Mouse (Mus musculus) stomach, embryonic 15.5 days (tissue): ENCODE measurements at regions not wholly inside any gene's neighbourhood (a gene's known extent, or its start where the extent isn't known, plus 50 kb on each side); places are given as distances from the start of the nearest gene placed in this dataset.

Experiments used
- ATAC-seq: fragments of 200-750 bp; cut with Nextera tagmentation; 2 replicates; pipeline ENCODE4 v1.8.0; 2017; ENCODE audit warnings: low read depth, moderate number of reproducible peaks, moderate TSS enrichment; ENCODE audit not compliant: insufficient read depth, low FRiP score
- H3K27ac ChIP-seq: fragments of 300-500 bp; sonication (generic); 2 replicates; pipeline ENCODE4 v1.5.1; 2015; ENCODE audit warnings: mild to moderate bottlenecking, inconsistent platforms
- H3K27me3 ChIP-seq: fragments of 300-500 bp; sonication (generic); replicated peaks from 2 replicates; pipeline ENCODE4 v1.6.1; 2015; ENCODE audit warnings: inconsistent platforms
- H3K36me3 ChIP-seq: fragments of 300-500 bp; sonication (generic); 2 replicates; pipeline ENCODE4 v1.6.1; 2015; ENCODE audit warnings: inconsistent platforms
- H3K4me1 ChIP-seq: fragments of 300-500 bp; sonication (generic); 2 replicates; pipeline ENCODE4 v1.6.1; 2015; ENCODE audit warnings: inconsistent platforms
- H3K4me2 ChIP-seq: fragments of 300-500 bp; sonication (generic); 2 replicates; pipeline ENCODE4 v1.6.1; 2015; ENCODE audit warnings: mild to moderate bottlenecking, inconsistent platforms
- H3K4me3 ChIP-seq: fragments of 300-500 bp; sonication (generic); replicated peaks from 2 replicates; pipeline ENCODE4 v1.5.1; 2015; ENCODE audit warnings: inconsistent platforms
- H3K9ac ChIP-seq: fragments of 300-500 bp; sonication (generic); 2 replicates; pipeline ENCODE4 v1.6.1; 2015; ENCODE audit warnings: inconsistent platforms
- H3K9me3 ChIP-seq: fragments of 300-500 bp; sonication (generic); 2 replicates; pipeline ENCODE4 v1.6.1; 2016; ENCODE audit warnings: inconsistent platforms
- WGBS: fragments of 180-500 bp; shearing (Covaris S2); methylation state at CpG from one replicate; pipeline ENCODE4 v1.1.7; 2015; 5-methylcytosine and 5-hydroxymethylcytosine counted together

DNA sequence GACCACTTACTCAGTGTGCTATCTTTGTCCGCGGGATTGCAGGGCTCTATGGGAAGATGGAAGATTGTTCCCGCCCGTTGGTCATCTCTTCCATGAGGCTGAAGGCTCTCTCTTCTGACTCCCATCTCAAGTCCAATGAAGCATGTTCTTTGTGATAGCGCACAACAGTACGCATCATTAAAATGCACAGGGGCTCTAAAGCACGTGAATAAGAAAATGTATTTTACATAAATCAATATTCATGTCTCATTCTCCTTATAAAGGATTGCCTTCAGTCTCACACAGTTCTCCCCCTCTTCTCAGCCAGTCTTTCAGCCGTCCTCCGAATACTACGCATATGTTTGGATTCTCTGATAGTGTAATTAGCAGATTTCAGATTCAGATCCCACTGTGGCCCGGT is 420.4 kb downstream of the Cdh26 start:
- Histone ChIP-seq H3K27me3 (no peaks in the 10 kb centered on the region), H3K9ac (no peak overlapping the region), H3K27ac (no peak overlapping the region), H3K4me3 (no peak overlapping the region), H3K36me3 (no peaks in the 10 kb centered on the region), H3K4me1 (no peaks in the 10 kb centered on the region), H3K4me2 (no peak overlapping the region), H3K9me3 (no peaks in the 10 kb centered on the region)
- 85% methylated on average over 11 of the region's 11 CpGs for WGBS
- no peak for ATAC-seq

- Histone ChIP-seq H3K4me1 (no peaks in the 10 kb centered on the region), H3K27me3 (no peaks in the 10 kb centered on the region), H3K4me2 (no peak overlapping the region), H3K27ac (no peak overlapping the region), H3K36me3 (no peaks in the 10 kb centered on the region), H3K9ac (no peak overlapping the region), H3K4me3 (no peak overlapping the region), H3K9me3 (no peaks in the 10 kb centered on the region)
- 80% methylated on average over 1 of the region's 1 CpGs for WGBS
- ATAC-seq, result no peak
These were observed 423.7 kb downstream of the Cdh26 start for GRCm38 (mm10) chr2:178854012-178854411.

- no peak overlapping the region for H3K9ac ChIP-seq
- no peak overlapping the region for H3K4me2 ChIP-seq
- H3K4me3 ChIP-seq, result no peak overlapping the region
- H3K36me3 ChIP-seq, result no peaks in the 10 kb centered on the region
- 29% methylated on average over 2 of the region's 2 CpGs for WGBS
- no peaks in the 10 kb centered on the region for H3K4me1 ChIP-seq
- ATAC-seq, result no peak
- H3K9me3 ChIP-seq, result no peaks in the 10 kb centered on the region
- H3K27ac ChIP-seq, result no peak overlapping the region
- no peaks in the 10 kb centered on the region for H3K27me3 ChIP-seq
These were observed 424.4 kb downstream of the Cdh26 start for GRCm38 (mm10) chr2:178854760-178855159.

- H3K27ac ChIP-seq, result no peak overlapping the region
These were observed 432.3 kb downstream of the Cdh26 start for GRCm38 (mm10) chr2:178862620-178863019.

GRCm38 (mm10) chr2:178867086-178867485 is 436.8 kb downstream of the Cdh26 start:
- H3K9ac ChIP-seq, result no peak overlapping the region
- ATAC-seq, result no peak
- H3K4me3 ChIP-seq, result no peak overlapping the region
- no peak overlapping the region for H3K27ac ChIP-seq
- no peak overlapping the region for H3K4me2 ChIP-seq
- H3K9me3 ChIP-seq, result no peaks in the 10 kb centered on the region
- WGBS, result 58% methylated on average over 3 of the region's 3 CpGs
- no peaks in the 10 kb centered on the region for H3K4me1 ChIP-seq
- H3K27me3 ChIP-seq, result no peaks in the 10 kb centered on the region
- no peaks in the 10 kb centered on the region for H3K36me3 ChIP-seq

More at GRCm38 (mm10) chr2:178862620-178863019, 432.3 kb downstream of the Cdh26 start:
- no peak overlapping the region for H3K4me2 ChIP-seq
- H3K27me3 ChIP-seq, result no peaks in the 10 kb centered on the region
- no peaks in the 10 kb centered on the region for H3K9me3 ChIP-seq
- no peak overlapping the region for H3K4me3 ChIP-seq
- no peaks in the 10 kb centered on the region for H3K4me1 ChIP-seq
- H3K36me3 ChIP-seq, result no peaks in the 10 kb centered on the region
- ATAC-seq, result no peak
- no peak overlapping the region for H3K9ac ChIP-seq

DNA sequence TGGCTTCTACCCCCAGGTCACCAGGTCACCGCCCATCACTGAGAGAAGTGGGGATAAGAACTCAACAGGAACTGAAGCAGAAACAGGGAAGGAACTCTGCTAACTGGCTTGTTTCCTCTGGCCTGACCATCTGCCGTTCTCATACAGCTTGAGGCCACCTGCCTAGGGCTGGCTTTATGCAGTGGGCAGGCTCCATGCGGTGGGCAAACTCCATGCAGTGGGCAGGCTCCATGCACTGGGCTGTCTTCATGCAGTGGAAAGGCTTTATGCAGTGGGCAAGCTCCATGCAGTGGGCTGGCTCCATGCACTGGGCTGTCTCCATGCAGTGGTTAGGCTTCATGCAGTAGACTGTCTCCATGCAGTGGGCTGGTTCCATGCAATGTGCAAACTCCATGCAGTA is 438.8 kb downstream of the Cdh26 start:
- Histone ChIP-seq H3K4me2 (no peak overlapping the region), H3K4me1 (no peaks in the 10 kb centered on the region), H3K27ac (no peak overlapping the region), H3K27me3 (no peaks in the 10 kb centered on the region), H3K9ac (no peak overlapping the region), H3K4me3 (no peak overlapping the region), H3K36me3 (no peaks in the 10 kb centered on the region), H3K9me3 (no peaks in the 10 kb centered on the region)
- 81% methylated on average over 3 of the region's 3 CpGs for WGBS
- ATAC-seq, result no peak

GRCm38 (mm10) chr2:178878436-178878835 is 448.1 kb downstream of the Cdh26 start:
- Histone ChIP-seq H3K4me3 (no peak overlapping the region), H3K9me3 (no peaks in the 10 kb centered on the region), H3K4me1 (no peaks in the 10 kb centered on the region), H3K4me2 (no peak overlapping the region), H3K27ac (no peak overlapping the region), H3K27me3 (no peaks in the 10 kb centered on the region), H3K36me3 (no peaks in the 10 kb centered on the region), H3K9ac (no peak overlapping the region)
- no peak for ATAC-seq
- 85% methylated on average over 12 of the region's 12 CpGs for WGBS

DNA sequence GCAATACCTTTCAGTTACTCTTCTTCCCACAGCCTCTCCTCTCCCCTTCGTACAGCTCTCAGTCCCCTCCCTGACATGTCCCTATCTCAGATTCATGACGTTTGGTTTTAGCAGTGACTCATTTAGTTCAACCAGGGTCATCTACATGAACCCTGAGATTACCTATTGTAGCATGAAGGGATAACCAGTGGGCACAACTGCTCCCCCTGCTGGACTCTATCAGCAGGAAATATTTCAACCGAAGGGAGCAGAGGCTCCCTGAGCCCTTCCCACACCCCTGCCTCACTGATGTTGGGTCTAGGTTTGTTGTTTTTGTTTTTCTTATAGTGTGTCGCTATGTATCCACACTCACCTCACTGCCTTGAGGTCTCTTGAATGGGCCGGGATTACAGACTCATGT is 455.4 kb downstream of the Cdh26 start:
- no peaks in the 10 kb centered on the region for H3K27me3 ChIP-seq
- no peak overlapping the region for H3K4me2 ChIP-seq
- no peak for ATAC-seq
- H3K9me3 ChIP-seq, result no peaks in the 10 kb centered on the region
- H3K36me3 ChIP-seq, result no peaks in the 10 kb centered on the region
- H3K4me1 ChIP-seq, result no peaks in the 10 kb centered on the region
- no peak overlapping the region for H3K9ac ChIP-seq
- whole genome bisulfite sequencing, result 42% methylated on average over 5 of the region's 5 CpGs
- no peak overlapping the region for H3K27ac ChIP-seq
- no peak overlapping the region for H3K4me3 ChIP-seq

DNA sequence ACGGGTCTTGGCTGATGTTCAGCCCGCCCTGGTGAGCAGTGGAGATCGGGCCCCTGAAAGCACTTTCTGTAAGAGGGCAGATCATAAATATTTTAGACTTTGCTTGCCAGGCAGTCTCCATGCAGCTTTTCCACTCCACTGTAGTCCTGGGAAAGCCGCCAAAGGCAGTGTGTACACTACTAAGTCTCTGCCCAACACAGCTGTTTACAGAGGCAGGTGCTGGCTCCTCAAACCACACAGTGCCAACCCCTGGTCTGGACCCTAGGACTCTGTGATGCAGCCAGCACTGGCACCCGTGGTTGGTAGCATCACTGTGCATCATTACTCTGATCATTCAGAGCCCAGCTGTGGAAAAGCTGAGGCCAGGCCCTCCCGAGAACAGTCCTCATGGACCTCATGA is 458.4 kb downstream of the Cdh26 start:
- Histone ChIP-seq H3K9me3 (no peaks in the 10 kb centered on the region), H3K36me3 (no peaks in the 10 kb centered on the region), H3K4me1 (no peaks in the 10 kb centered on the region), H3K27ac (no peak overlapping the region), H3K9ac (no peak overlapping the region), H3K4me2 (no peak overlapping the region), H3K4me3 (no peak overlapping the region), H3K27me3 (no peaks in the 10 kb centered on the region)
- 60% methylated on average over 6 of the region's 6 CpGs for WGBS
- ATAC-seq, result 0 out of 2 replicates have a peak, but pooled peaks have one; percentile 35

DNA sequence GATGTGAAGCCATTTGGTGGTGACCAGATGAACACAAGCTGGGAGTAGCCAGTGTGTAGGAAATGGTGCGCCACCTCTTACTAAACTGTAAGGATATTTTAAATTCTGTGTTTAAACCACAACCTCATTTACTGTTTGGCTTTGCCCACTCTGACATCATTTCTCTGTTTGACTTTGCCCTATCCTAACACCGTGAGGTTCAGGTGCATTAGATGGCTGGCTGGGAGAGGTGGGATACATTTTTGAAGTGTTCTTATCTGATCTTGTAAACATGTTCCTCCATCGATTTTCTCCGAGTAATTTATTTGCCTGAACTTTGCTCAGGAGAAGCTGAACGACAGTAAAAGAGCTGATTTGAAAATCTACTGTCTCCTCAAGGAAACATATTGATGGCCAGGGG is 472.1 kb downstream of the Cdh26 start:
- ATAC-seq, result no peak
- H3K27ac ChIP-seq, result no peak overlapping the region
- 29% methylated on average over 5 of the region's 5 CpGs for WGBS

DNA sequence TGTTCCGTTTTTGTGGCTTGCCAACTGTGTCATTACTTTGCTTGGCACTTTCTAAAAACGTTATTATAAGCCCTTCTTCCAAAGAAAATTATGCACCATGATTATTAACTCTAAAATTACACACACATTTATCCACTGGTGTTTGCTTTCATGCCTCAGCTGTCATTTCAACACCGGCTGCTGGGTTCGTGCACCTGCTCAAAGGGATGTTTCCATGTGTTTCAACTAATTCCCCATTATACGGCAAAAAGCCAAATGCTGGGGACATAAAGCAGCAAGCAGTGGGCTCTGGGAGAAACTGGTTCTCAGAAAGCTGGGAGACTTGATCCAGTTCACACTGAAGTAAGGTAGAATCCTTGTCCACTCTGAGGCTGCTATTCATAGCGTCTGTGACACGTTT is 479.0 kb downstream of the Cdh26 start:
- Histone ChIP-seq H3K27ac (no peak overlapping the region), H3K27me3 (no peaks in the 10 kb centered on the region), H3K9ac (no peak overlapping the region), H3K9me3 (no peaks in the 10 kb centered on the region), H3K36me3 (no peaks in the 10 kb centered on the region), H3K4me2 (no peak overlapping the region), H3K4me3 (no peak overlapping the region), H3K4me1 (no peaks in the 10 kb centered on the region)
- ATAC-seq, result no peak
- 65% methylated on average over 7 of the region's 7 CpGs for WGBS

More for the DNA sequence above, 472.1 kb downstream of the Cdh26 start:
- no peaks in the 10 kb centered on the region for H3K4me1 ChIP-seq
- H3K9ac ChIP-seq, result no peak overlapping the region
- no peaks in the 10 kb centered on the region for H3K9me3 ChIP-seq
- no peaks in the 10 kb centered on the region for H3K27me3 ChIP-seq
- no peaks in the 10 kb centered on the region for H3K36me3 ChIP-seq
- H3K4me2 ChIP-seq, result no peak overlapping the region
- H3K4me3 ChIP-seq, result no peak overlapping the region

DNA sequence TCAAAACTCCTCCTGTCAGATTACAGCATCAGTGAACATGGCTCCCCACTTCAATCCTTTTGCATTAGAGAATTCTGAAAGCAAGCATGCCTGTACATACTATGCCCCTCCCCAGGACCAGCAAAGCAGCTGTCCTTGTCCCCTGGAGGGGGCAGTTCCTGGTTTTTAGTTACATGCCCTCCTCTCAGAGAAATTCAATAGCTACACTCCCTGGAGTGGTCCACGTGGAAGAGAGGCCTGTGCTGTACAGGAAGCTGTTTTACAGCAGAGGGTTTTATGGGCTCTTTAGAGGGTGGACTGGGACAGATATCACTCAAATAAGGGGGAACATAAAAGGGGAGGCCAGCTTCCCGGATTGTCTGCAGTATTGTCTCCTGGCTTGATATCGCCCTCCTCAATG is 481.3 kb downstream of the Cdh26 start:
- H3K27ac ChIP-seq, result no peak overlapping the region
- no peak for ATAC-seq

DNA sequence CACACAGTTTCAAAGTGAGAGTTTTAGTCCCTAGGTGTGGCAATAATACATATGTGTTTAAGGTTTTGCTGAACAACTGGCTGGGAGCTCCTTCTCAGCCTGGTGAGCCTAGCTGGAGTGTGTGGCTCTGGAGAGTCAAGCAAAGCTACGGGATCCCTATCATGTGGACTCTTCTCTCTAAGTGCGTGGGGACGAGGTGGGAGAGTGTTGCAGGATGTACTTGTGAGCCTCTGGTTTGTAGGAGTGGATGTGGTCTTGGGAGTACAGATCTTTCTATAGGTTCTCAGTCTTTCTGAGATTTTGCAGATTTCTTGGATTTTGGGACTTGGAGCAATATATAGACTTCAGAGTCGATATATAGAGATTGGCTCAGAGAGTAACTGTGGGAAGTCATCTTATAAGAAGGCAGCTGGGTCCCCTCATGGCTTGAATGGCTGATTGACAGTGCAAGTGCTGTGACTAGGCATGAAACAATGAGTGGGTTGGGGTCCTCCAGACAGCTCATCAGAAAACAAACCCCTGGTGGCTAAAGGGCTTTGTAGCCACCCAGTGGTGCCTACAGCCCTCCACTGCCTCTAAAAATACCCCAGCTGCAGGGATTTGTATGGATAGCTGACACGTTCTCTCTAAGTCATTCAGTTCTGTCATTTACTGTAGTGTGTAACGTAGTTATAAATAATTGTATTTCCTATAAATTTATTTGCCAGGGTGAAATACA is 486.1 kb downstream of the Cdh26 start:
- no peak for ATAC-seq
- Histone ChIP-seq H3K9ac (no peak overlapping the region), H3K4me2 (no peak overlapping the region), H3K27me3 (no peaks in the 10 kb centered on the region), H3K36me3 (no peaks in the 10 kb centered on the region), H3K4me1 (no peaks in the 10 kb centered on the region), H3K4me3 (no peak overlapping the region), H3K9me3 (no peaks in the 10 kb centered on the region), H3K27ac (no peak overlapping the region)
- WGBS, result 80% methylated on average over 6 of the region's 6 CpGs

More for the DNA sequence above, 481.3 kb downstream of the Cdh26 start:
- no peaks in the 10 kb centered on the region for H3K9me3 ChIP-seq
- H3K4me2 ChIP-seq, result no peak overlapping the region
- no peak overlapping the region for H3K4me3 ChIP-seq
- H3K9ac ChIP-seq, result no peak overlapping the region
- H3K36me3 ChIP-seq, result no peaks in the 10 kb centered on the region
- 61% methylated on average over 3 of the region's 3 CpGs for WGBS
- no peaks in the 10 kb centered on the region for H3K4me1 ChIP-seq
- H3K27me3 ChIP-seq, result no peaks in the 10 kb centered on the region
